Mouse (Mus musculus) G1E (cell line): ENCODE results near the gene Frat2. TPM values are rescaled to one million over a fixed set of nuclear protein-coding genes. Genes with fewer than 3 reads are reported as not detected.

Experiments
- ATAC-seq: 2 replicates; pipeline ENCODE4 v1.8.0; 2016; ENCODE audit warnings: mild to moderate bottlenecking; ENCODE audit not compliant: insufficient number of reproducible peaks, poor library complexity, low FRiP score, severe bottlenecking; ENCODE audit errors: extremely low read depth
- DNase-seq: peaks from one replicate; pipeline ENCODE4 v3.0.0; 2012; ENCODE audit warnings: low spot score
- H3K27me3 ChIP-seq: 2 replicates; pipeline ENCODE4 v1.6.1; 2012; ENCODE audit warnings: mild to moderate bottlenecking, low read length, inconsistent platforms; ENCODE audit not compliant: insufficient read depth
- H3K36me3 ChIP-seq: replicated peaks from 2 replicates; pipeline ENCODE3; 2012; ENCODE audit warnings: mild to moderate bottlenecking, inconsistent platforms
- H3K4me1 ChIP-seq: 2 replicates; pipeline ENCODE4 v1.6.1; 2012; ENCODE audit warnings: low read depth, low read length, inconsistent platforms, mixed read lengths; ENCODE audit not compliant: insufficient read depth
- H3K4me3 ChIP-seq: 2 replicates; pipeline ENCODE4 v1.5.1; 2012; ENCODE audit warnings: low read depth, mild to moderate bottlenecking, inconsistent platforms, low read length, moderate library complexity, mixed read lengths
- H3K9me3 ChIP-seq: replicated peaks from 2 replicates; pipeline ENCODE4 v1.6.1; 2012; ENCODE audit warnings: inconsistent platforms
- CTCF ChIP-seq: IDR thresholded peaks from 2 replicates; pipeline ENCODE4 v1.5.1; 2012; ENCODE audit warnings: low read depth, low read length, inconsistent platforms, mixed read lengths
- GATA1 ChIP-seq: IDR thresholded peaks from 2 replicates; pipeline ENCODE4 v1.6.1; 2012; ENCODE audit warnings: borderline replicate concordance, low read length, inconsistent platforms, mixed read lengths
- GATA2 ChIP-seq: IDR thresholded peaks from 2 replicates; pipeline ENCODE4 v1.6.1; 2012; ENCODE audit warnings: low read depth, low read length, inconsistent platforms, borderline replicate concordance
- POLR2AphosphoS5 ChIP-seq: IDR thresholded peaks from 2 replicates; pipeline ENCODE4 v1.6.1; 2012; ENCODE audit warnings: low read depth, low read length, inconsistent platforms; ENCODE audit not compliant: insufficient replicate concordance
- TAL1 ChIP-seq: conservative IDR thresholded peaks from 2 replicates; pipeline ENCODE4 v1.6.1; 2012; ENCODE audit warnings: low read depth, low read length, inconsistent platforms, mixed read lengths
- polyA plus RNA-seq: library from polyadenylated mRNA; stranded (reverse); fragments of >175 nt; gene quantifications from 2 replicates; pipeline ENCODE4 v1.2.3, GENCODE M21; 2012
- total RNA-seq, 2 experiments: library from RNA; stranded (forward) in 1 of 2; stranded (reverse) in 1 of 2; fragments of 200-1000 nt in 1 of 2; fragments of >200 nt in 1 of 2; fragmentation: Nextera tagmentation in 1 of 2; gene quantifications; 2 replicates each; pipeline ENCODE4 v1.2.3; 2014 to 2017

The Frat2 gene
- total and polyA plus RNA-seq, 3 experiments = 17.8 to 42.6 (median 23.4) TPM

GRCm38 (mm10) chr19:41803322-41803721 lies 44.6 kb downstream of the Frat2 start:
- TF ChIP-seq POLR2AphosphoS5 (no peak), GATA1 (no peak), CTCF (no peak), GATA2 (no peak), TAL1 (no peak)
- Histone ChIP-seq H3K36me3 (peaks cover 13% of the 10 kb centered on the region), H3K27me3 (no peaks in the 10 kb centered on the region), H3K4me1 (peaks cover 44% of the 10 kb centered on the region), H3K9me3 (peaks cover 8% of the 10 kb centered on the region), H3K4me3 (no peak overlapping the region)
- DNase-seq = no peak
- ATAC-seq = no peak

- ATAC-seq = peak; percentile 98
Observed at GRCm38 (mm10) chr19:41801742-41802369, 46.1 kb downstream of the Frat2 start, which contains the start of gene Arhgap19. Gene Arhgap19 (minus strand): TSS chr19:41802047.

GRCm38 (mm10) chr19:41800986-41801741 lies 46.8 kb downstream of the Frat2 start:
- Histone ChIP-seq H3K4me3 (peak overlapping the region; percentile 95), H3K4me1 (peaks cover 46% of the 10 kb centered on the region)
- TF ChIP-seq POLR2AphosphoS5 (no peak), GATA1 (no peak), TAL1 (no peak), CTCF (no peak)

More at GRCm38 (mm10) chr19:41801742-41802369, 46.1 kb downstream of the Frat2 start, which contains the start of gene Arhgap19:
- Histone ChIP-seq H3K4me3 (peak within 1 kb of the TSS; percentile 95), H3K9me3 (peaks cover 8% of the 10 kb centered on the region), H3K27me3 (no peaks in the 10 kb centered on the region), H3K36me3 (peaks cover 24% of the 10 kb centered on the region), H3K4me1 (peaks cover 40% of the 10 kb centered on the region)
- DNase-seq = peak; percentile 93
- TF ChIP-seq GATA1 = no peak

DNA sequence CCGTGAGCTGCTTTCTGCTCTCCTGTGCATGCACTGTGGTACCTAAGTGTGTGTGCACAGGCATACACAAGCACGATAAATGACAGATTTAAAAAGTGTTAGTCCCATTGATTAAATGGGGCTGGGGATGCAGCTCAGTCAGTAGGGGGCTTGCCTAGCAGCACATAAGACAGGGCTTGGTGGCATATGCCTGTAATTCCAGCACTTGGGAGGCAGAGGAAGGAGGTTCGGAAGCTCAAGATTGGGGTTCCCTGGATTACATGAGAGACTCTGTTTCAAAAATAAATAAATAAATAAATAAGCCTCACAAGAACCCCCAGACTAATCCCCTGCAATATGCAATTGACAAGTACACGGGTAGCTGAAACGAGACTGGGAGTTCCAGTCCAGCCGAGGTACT lies 47.5 kb downstream of the Frat2 start:
- no peak for ATAC-seq
- peaks cover 53% of the 10 kb centered on the region for H3K4me1 ChIP-seq
- TF ChIP-seq GATA1 (no peak), POLR2AphosphoS5 (no peak), CTCF (no peak), TAL1 (no peak), GATA2 (no peak)
- no peak for DNase-seq
- no peaks in the 10 kb centered on the region for H3K27me3 ChIP-seq
- peak overlapping the region; percentile 95; the same call in 1 of the 2 replicates for H3K4me3 ChIP-seq
- H3K9me3 ChIP-seq = peaks cover under 1% of the 10 kb centered on the region; the same call in 1 of the 2 replicates
- H3K36me3 ChIP-seq = peaks cover 28% of the 10 kb centered on the region

More at GRCm38 (mm10) chr19:41800986-41801741, 46.8 kb downstream of the Frat2 start:
- Histone ChIP-seq H3K27me3 (no peaks in the 10 kb centered on the region), H3K9me3 (peaks cover 8% of the 10 kb centered on the region), H3K36me3 (peaks cover 26% of the 10 kb centered on the region)
- DNase-seq = no peak
- no peak for ATAC-seq

DNA sequence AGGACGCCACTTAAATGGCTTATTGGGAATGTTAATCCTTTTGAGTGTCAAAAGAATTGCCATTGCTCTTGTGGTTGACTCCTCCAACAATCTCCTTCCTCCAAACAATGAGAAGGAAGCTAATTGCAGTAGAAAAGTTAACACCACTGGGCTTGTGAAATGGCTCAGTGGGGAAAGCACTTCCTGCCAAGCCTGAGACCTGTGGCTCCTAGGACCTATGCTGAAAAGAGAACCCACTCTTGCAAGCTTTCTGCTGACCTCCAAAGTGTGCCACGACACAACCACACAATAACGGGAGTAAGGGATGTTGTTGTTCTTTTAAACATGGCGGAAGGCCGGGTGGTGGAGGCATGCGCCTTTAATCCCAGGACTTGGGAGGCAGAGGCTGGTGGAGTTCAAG lies 50.4 kb downstream of the Frat2 start:
- DNase-seq (no peak), ATAC-seq (no peak)
- Histone ChIP-seq H3K27me3 (no peaks in the 10 kb centered on the region), H3K4me3 (no peak overlapping the region), H3K4me1 (peaks cover 70% of the 10 kb centered on the region), H3K9me3 (no peaks in the 10 kb centered on the region), H3K36me3 (peaks cover 31% of the 10 kb centered on the region)
- TF ChIP-seq GATA1 (no peak), POLR2AphosphoS5 (no peak), GATA2 (no peak), TAL1 (no peak), CTCF (no peak)

GRCm38 (mm10) chr19:41796789-41797327 lies 51.1 kb downstream of the Frat2 start:
- no peak for TF ChIP-seq TAL1
- no peak for TF ChIP-seq GATA1
- TF ChIP-seq POLR2AphosphoS5 = no peak
- no peak for TF ChIP-seq CTCF
- TF ChIP-seq GATA2 = no peak
- Histone ChIP-seq H3K36me3 (peaks cover 36% of the 10 kb centered on the region), H3K27me3 (no peaks in the 10 kb centered on the region), H3K4me3 (no peak overlapping the region), H3K4me1 (peaks cover 72% of the 10 kb centered on the region), H3K9me3 (no peaks in the 10 kb centered on the region)
- ATAC-seq = no peak
- no peak for DNase-seq
